Mouse (Mus musculus) intestine, embryonic 15.5 days (tissue): ENCODE results near the gene Cwh43. TPM values are rescaled to one million over a fixed set of nuclear protein-coding genes. Genes with fewer than 3 reads are reported as not detected.
A peak's percentile ranks its signal among the peaks of the same experiment; 100 is the strongest.

Experiments
- ATAC-seq: fragments of 200-750 bp; cut with Nextera tagmentation; 2 replicates; pipeline ENCODE4 v1.8.0; 2017; ENCODE audit warnings: moderate TSS enrichment, moderate library complexity
- H3K27ac ChIP-seq: fragments of 300-500 bp; sonication (generic); 2 replicates; pipeline ENCODE4 v1.5.1; 2015; ENCODE audit warnings: mild to moderate bottlenecking, inconsistent platforms
- H3K27me3 ChIP-seq: fragments of 300-500 bp; sonication (generic); replicated peaks from 2 replicates; pipeline ENCODE4 v1.6.1; 2015; ENCODE audit warnings: inconsistent platforms
- H3K36me3 ChIP-seq: fragments of 300-500 bp; sonication (generic); 2 replicates; pipeline ENCODE4 v1.6.1; 2015; ENCODE audit warnings: inconsistent platforms
- H3K4me1 ChIP-seq: fragments of 300-500 bp; sonication (generic); replicated peaks from 2 replicates; pipeline ENCODE4 v1.6.1; 2015; ENCODE audit warnings: inconsistent platforms
- H3K4me2 ChIP-seq: fragments of 300-500 bp; sonication (generic); replicated peaks from 2 replicates; pipeline ENCODE4 v1.6.1; 2015; ENCODE audit warnings: mild to moderate bottlenecking, inconsistent platforms
- H3K4me3 ChIP-seq: fragments of 300-500 bp; sonication (generic); replicated peaks from 2 replicates; pipeline ENCODE4 v1.5.1; 2015; ENCODE audit warnings: inconsistent platforms
- H3K9ac ChIP-seq: fragments of 300-500 bp; sonication (generic); 2 replicates; pipeline ENCODE4 v1.6.1; 2015; ENCODE audit warnings: inconsistent platforms
- H3K9me3 ChIP-seq: fragments of 300-500 bp; sonication (generic); 2 replicates; pipeline ENCODE4 v1.6.1; 2016; ENCODE audit warnings: inconsistent platforms
- WGBS: fragments of 180-500 bp; shearing (Covaris S2); methylation state at CpG from one replicate; pipeline ENCODE4 v1.1.7; 2015; 5-methylcytosine and 5-hydroxymethylcytosine counted together
- polyA plus RNA-seq: library from polyadenylated mRNA; unstranded; fragments of >200 nt; fragmentation: Nextera tagmentation; extraction: Ambion mirVana; gene quantifications from 2 replicates; pipeline ENCODE4 v1.2.1, GENCODE M21; 2015

Gene Cwh43
- polyA plus RNA-seq, 1 experiment from 2014 or later = 0.15 TPM

DNA sequence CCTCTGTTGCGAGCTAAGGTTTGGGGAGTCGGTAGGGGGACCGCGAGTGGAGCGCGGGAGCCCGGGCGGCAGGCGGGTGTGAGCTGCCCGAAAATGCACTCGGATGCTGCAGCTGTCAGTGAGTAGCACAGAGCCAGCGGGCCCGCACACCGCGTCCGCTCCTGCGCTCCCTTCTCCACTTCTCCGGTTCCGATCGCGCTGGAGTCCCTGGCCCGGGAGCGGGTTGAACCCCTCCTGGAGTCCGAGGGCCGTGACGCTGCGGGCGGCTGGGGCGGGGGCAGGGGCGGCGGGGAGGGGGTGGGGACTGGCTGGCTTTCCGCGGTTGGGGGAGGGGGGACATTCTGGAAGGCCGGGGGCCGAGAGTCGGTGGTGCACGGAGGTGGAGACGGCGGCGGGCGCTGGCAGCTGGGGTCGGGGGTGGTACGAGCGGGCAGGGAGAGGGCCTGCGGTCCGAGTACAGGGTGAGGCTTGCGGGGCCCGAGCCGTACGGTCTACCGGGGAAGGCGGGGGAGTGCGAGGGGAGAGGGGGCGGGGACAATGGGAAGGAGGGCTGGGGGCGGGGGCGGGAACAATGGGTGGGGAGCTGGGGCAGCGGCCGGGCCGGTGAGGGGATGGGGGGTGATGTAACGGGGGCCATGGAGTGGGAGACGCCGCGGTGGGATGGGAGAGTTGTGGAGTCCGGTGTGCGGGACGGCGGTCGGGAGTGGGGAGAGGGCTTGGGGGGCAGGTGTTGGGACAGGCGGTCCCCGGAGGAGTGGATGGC, 85.4 kb downstream of the Cwh43 start:
- peak overlapping the region; percentile 91 for H3K27ac ChIP-seq
- H3K4me1 ChIP-seq = 0 out of 2 replicates have a peak, but pooled peaks cover 3% of the 10 kb centered on the region
- under 1% methylated on average over 68 of the region's 70 CpGs for WGBS
- H3K4me3 ChIP-seq = peak overlapping the region; percentile 75
- H3K9ac ChIP-seq = peak overlapping the region; percentile 65
- H3K27me3 ChIP-seq = no peaks in the 10 kb centered on the region
- no peaks in the 10 kb centered on the region for H3K9me3 ChIP-seq
- H3K36me3 ChIP-seq = no peaks in the 10 kb centered on the region
- H3K4me2 ChIP-seq = peak overlapping the region; percentile 94
- ATAC-seq = peak; percentile 52

DNA sequence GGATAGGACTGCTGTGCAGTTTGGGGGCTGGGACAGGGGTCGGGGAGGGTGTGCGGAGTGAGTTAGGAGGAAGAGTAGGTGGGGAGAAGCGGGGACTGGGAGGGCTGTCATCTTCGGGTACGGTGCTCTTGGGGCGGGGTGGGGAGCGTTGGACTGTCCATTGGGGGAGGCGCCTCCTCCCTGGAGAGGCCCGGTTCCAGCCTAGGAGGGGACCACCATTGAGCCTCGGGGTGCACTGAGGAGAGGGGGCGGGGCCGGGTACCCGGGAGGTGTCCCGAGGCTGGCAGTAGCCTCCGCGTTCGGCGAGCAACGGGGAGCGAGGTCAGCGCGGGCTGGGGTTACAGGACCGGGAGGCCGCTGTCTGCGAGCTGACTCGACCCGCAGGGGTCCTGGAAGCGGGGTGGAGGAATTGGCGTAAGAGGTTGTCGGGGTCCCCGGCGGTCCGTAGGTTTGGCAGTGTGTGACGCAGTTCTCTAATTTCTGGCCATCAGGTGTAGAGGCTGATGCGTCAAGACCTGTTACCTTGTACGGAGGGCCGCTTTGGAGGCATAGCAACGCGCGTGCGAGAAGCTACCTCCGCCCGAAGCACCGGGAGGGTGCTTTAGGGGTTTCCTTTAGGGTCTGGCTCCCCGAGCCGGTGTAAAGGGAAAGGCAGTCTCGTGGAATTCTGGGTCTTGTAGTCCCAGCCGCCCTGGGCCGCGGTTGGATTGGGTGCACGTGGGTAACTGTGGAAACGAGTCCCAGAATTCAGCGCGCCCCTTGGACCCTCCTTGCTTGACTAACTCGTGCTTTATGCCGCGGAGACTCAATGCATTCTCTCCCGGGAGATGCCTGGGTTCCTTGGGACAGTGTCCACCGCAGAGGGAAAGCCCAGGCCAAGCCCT, 86.2 kb downstream of the Cwh43 start:
- 0 out of 2 replicates have a peak, but pooled peaks cover 3% of the 10 kb centered on the region for H3K4me1 ChIP-seq
- peak; percentile 74 for ATAC-seq
- H3K27me3 ChIP-seq = no peaks in the 10 kb centered on the region
- no peaks in the 10 kb centered on the region for H3K9me3 ChIP-seq
- peak overlapping the region; percentile 91; the same call in 1 of the 2 replicates for H3K27ac ChIP-seq
- peak overlapping the region; percentile 75 for H3K4me3 ChIP-seq
- peak overlapping the region; percentile 65 for H3K9ac ChIP-seq
- no peaks in the 10 kb centered on the region for H3K36me3 ChIP-seq
- peak overlapping the region; percentile 94 for H3K4me2 ChIP-seq
- WGBS = under 1% methylated on average over 59 of the region's 59 CpGs

DNA sequence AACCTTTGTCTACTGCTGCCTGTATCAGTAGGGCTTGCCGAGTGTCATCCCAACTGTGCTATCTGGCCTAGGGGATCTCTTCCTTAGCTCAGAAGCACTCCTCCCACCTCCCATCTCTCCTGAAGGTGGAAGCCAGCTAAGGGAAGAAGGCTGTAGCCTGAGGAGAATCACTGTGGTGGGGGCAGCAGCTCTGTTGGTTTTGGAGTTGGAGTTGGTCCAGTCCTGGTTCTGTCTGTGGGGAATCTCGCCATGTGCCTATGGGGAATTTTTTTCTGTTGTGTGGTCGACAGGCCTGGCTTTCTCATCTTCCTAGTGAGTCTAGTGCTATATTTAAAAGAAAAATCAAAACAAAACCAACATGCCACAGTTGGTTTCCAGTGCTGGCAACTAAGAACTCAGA, 91.5 kb downstream of the Cwh43 start:
- no peak overlapping the region for H3K4me2 ChIP-seq
- 59% methylated on average over 3 of the region's 3 CpGs for WGBS
- ATAC-seq = no peak
- no peaks in the 10 kb centered on the region for H3K36me3 ChIP-seq
- H3K27me3 ChIP-seq = no peaks in the 10 kb centered on the region
- peaks cover 4% of the 10 kb centered on the region; the same call in 1 of the 2 replicates for H3K4me1 ChIP-seq
- H3K9me3 ChIP-seq = no peaks in the 10 kb centered on the region
- H3K27ac ChIP-seq = no peak overlapping the region
- no peak overlapping the region for H3K9ac ChIP-seq
- H3K4me3 ChIP-seq = no peak overlapping the region

DNA sequence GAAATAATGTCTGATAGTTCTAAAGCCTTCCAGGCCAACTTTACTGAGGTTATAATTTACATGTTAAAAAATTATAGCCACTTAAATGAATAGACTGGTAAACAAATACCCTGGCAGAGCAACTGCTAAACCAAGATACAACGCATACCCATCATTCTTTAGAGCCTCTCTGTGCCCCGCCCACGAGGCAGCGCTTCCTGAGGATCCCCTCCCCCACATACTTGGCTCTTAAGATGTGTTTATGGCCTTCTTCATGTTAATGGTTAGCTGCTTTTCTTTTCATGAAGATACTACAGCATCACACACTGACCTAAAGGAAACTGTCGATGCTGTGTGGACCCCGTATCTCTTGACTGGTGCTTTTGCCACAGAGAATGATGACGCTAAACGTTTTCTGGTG, 92.7 kb downstream of the Cwh43 start:
- Histone ChIP-seq H3K9ac (no peak overlapping the region), H3K4me2 (no peak overlapping the region), H3K9me3 (no peaks in the 10 kb centered on the region), H3K27ac (no peak overlapping the region), H3K4me3 (no peak overlapping the region), H3K36me3 (no peaks in the 10 kb centered on the region), H3K27me3 (no peaks in the 10 kb centered on the region), H3K4me1 (peaks cover 4% of the 10 kb centered on the region; the same call in 1 of the 2 replicates)
- WGBS = 63% methylated on average over 8 of the region's 8 CpGs
- no peak for ATAC-seq

DNA sequence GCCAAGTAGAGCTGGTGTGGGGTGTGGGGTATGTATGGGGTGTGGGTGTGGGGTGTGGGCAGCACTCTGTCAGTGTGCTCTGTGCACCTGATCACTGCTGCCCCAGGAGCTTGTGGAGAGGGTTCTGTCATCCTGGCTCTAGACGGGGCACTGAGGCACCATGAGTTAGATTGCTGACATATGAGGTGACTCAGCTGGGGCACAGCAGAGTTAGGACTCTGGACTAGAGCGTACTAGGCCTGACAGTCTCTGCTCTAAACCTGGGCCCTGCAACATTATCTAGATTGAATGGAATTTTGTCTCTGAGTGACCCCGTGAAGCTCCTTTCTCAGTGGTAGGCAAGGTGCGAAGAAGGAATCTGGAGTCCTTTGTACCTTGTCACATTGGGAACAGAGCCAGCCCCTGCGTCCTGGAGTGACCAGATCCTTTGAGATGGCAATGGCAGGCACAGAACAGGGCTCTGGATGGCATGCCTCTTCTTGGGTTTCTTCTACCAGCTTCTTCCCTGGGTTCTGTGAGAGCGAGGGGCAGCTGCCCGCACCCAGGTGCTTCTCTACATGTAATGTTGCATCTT, 95.1 kb downstream of the Cwh43 start:
- Histone ChIP-seq H3K9ac (no peak overlapping the region), H3K36me3 (no peaks in the 10 kb centered on the region), H3K4me2 (no peak overlapping the region), H3K9me3 (no peaks in the 10 kb centered on the region), H3K27ac (no peak overlapping the region), H3K4me1 (peaks cover 4% of the 10 kb centered on the region; the same call in 1 of the 2 replicates), H3K4me3 (no peak overlapping the region), H3K27me3 (no peaks in the 10 kb centered on the region)
- WGBS = 72% methylated on average over 7 of the region's 7 CpGs
- ATAC-seq = peak; percentile 64; the same call in 1 of the 2 replicates

DNA sequence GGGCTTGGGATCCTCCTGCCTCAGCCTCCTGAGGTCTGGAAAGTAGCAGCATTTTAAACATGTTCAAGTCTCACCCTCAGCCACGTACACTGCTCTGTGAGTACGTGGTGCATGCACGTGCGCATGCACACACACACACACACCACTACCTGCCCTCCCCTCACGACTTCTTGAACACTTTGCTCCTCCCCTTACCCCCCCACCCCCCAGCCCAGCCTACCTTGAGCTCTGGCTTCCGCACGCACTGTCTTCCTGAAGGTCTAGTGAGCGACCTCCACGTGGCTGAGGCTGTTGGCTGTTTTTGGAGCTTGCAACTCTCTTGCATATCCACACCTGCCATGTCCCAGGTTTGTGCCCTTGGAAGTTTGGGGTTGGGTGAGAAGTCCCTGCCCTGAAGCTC, 96.5 kb downstream of the Cwh43 start:
- Histone ChIP-seq H3K4me1 (peaks cover 4% of the 10 kb centered on the region; the same call in 1 of the 2 replicates), H3K27me3 (no peaks in the 10 kb centered on the region), H3K27ac (no peak overlapping the region), H3K9me3 (no peaks in the 10 kb centered on the region), H3K36me3 (no peaks in the 10 kb centered on the region), H3K9ac (no peak overlapping the region), H3K4me2 (no peak overlapping the region), H3K4me3 (no peak overlapping the region)
- no peak for ATAC-seq
- WGBS = 88% methylated on average over 9 of the region's 9 CpGs

Other genes starting within 250 kb of the Cwh43 start
- gene Fryl, start 149.5 kb upstream of the Cwh43 start, polyA plus RNA-seq = 27.1 and 28.4 TPM in 2 replicates
- 246 and 258 TPM in 2 replicates for gene Ociad1, start 113.3 kb upstream of the Cwh43 start, polyA plus RNA-seq
- gene Ociad2, start 65.0 kb upstream of the Cwh43 start, polyA plus RNA-seq = 192 and 216 TPM in 2 replicates
- 18.0 and 20.9 TPM in 2 replicates for gene Dcun1d4, start 74.9 kb downstream of the Cwh43 start, polyA plus RNA-seq
- gene Lrrc66, start 226.5 kb downstream of the Cwh43 start, polyA plus RNA-seq = 4.7 and 5.5 TPM in 2 replicates
- 17.8 and 19.7 TPM in 2 replicates for gene Sgcb, start 241.7 kb downstream of the Cwh43 start, polyA plus RNA-seq
- gene Spata18, start 245.3 kb downstream of the Cwh43 start, polyA plus RNA-seq = 0.28 and 0.38 TPM in 2 replicates